Mouse (Mus musculus): ENCODE measurements around the gene Atxn2l.

DNA sequence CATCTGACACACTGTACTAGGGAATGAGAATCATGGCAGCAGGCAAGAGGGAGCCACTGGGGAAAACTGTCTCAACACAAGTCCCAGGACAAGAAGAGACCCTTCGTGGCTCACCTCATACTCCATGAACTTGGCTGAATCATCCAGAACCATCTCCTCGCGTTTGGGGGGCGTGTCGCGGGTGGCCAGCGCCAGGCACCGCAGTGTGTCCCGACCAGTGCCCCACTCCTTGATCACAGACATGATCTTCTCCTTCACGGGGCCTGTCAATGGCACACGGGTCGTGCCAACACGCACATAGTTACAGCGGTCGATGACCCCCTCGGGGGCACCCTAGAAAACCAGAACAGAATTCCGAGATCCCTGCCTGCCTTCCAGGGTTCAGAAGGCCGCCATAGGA is 53.2 kb downstream of the Atxn2l start:
- no peak for TF ChIP-seq CTCF (IDR thresholded peaks at IDR 0.05; ENCODE audit: low read depth, low read length)
- TF ChIP-seq GATA1 (IDR thresholded peaks at IDR 0.05; ENCODE audit: borderline replicate concordance, low read length), result no peak
- TF ChIP-seq POLR2AphosphoS5 (IDR thresholded peaks at IDR 0.05; ENCODE audit: insufficient replicate concordance, low read depth, low read length), result no peak
- TF ChIP-seq GATA2 (IDR thresholded peaks at IDR 0.05; ENCODE audit: borderline replicate concordance, low read depth, low read length), result no peak
- TF ChIP-seq TAL1 (conservative IDR thresholded peaks at IDR 0.05; ENCODE audit: low read depth, low read length), result no peak
